Mouse (Mus musculus): ENCODE data around the gene Psmd12.

DNA sequence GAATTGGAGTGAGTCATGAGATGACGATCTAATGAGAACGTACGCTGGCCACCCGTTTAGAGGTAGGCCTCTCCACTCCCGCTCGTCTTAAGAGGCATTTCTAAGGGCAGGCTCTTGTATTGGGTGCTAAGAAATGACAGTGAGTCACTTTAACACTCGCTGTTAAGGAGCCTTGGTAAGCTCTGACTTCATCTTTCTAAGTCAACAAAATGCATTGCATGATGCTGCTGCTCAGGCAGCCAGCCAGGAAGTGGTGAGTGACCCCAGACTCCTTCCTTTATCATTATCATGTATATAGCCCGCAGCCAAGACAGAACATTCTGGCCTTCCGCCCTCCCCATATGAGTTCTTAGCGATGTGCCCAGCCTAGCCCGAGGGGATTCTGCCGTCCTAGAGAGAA lies 21.0 kb upstream of the Psmd12 start:
- TF ChIP-seq EP300 (optimal IDR thresholded peaks at IDR 0.05): no peak
- no peak for TF ChIP-seq CTCF (IDR thresholded peaks at IDR 0.05; ENCODE audit: low read depth)
